Mouse (Mus musculus) CH12.LX (cell line): Measurements from ENCODE around the gene Ccdc146.

Source experiments
- BHLHE40 ChIP-seq: IDR thresholded peaks from 2 replicates; pipeline ENCODE4 v1.6.1; 2011; ENCODE audit warnings: mild to moderate bottlenecking, low read depth, low read length, improper control_type of control experiment
- CTCF ChIP-seq, 2 experiments: IDR thresholded peaks in 1 of 2; conservative IDR thresholded peaks in 1 of 2; 2 replicates each; pipeline ENCODE4 v1.5.1; 2011 to 2012; ENCODE audit warnings: low read depth in 2 of 2, low read length in 2 of 2, improper control_type of control experiment in 1 of 2, inconsistent platforms in 1 of 2, mild to moderate bottlenecking in 1 of 2, moderate library complexity in 1 of 2
- MAX ChIP-seq: IDR thresholded peaks from 2 replicates; pipeline ENCODE4 v1.6.1; 2011; ENCODE audit warnings: low read length, improper control_type of control experiment
- MYC ChIP-seq: IDR thresholded peaks from 2 replicates; pipeline ENCODE4 v1.6.1; 2011; ENCODE audit warnings: low read depth, mild to moderate bottlenecking, improper control_type of control experiment, low read length
- NELFE ChIP-seq: IDR thresholded peaks from 2 replicates; pipeline ENCODE4 v1.6.1; 2011; ENCODE audit warnings: low read depth, low read length, improper control_type of control experiment
- POLR2A ChIP-seq: IDR thresholded peaks from 2 replicates; pipeline ENCODE4 v1.6.1; 2011; ENCODE audit warnings: low read depth, mild to moderate bottlenecking, improper control_type of control experiment, low read length
- UBTF ChIP-seq: IDR thresholded peaks from 2 replicates; pipeline ENCODE4 v1.6.1; 2012; ENCODE audit warnings: low read depth, mild to moderate bottlenecking, inconsistent platforms, low read length, improper control_type of control experiment, moderate library complexity
- USF2 ChIP-seq: conservative IDR thresholded peaks from 2 replicates; pipeline ENCODE4 v1.6.1; 2011; ENCODE audit warnings: low read depth, low read length, improper control_type of control experiment
- ZNF384 ChIP-seq: IDR thresholded peaks from 2 replicates; pipeline ENCODE4 v1.6.1; 2012; ENCODE audit warnings: low read depth, low read length, improper control_type of control experiment, inconsistent platforms

DNA sequence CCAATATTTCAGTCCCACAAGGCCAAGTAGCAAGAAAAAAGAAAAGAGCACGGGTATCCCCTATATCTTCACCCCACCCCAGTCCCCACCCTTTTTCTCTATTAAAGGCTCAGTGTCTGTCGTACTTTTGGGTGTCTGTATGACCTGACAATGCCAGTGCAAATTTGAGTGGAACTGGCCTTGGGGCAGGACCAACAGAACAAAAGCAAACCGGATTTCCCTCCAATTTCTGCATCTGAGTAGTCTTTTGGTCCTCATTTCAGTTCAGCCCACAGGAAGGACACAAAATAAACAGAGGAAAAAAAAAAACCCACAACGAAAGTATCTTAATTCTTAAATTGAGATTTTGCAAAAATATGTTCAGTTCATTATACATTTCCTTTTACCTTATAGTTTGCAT lies 5.9 kb downstream of the Ccdc146 start:
- TF ChIP-seq BHLHE40 (no peak), MAX (no peak), ZNF384 (no peak), UBTF (no peak), NELFE (no peak), CTCF (conservative IDR thresholded peaks at IDR 0.05 in 1 of 2, IDR thresholded peaks at IDR 0.05 in 1 of 2; ENCODE audit: low read depth in 2 of 2, low read length in 2 of 2) (no peak), MYC (no peak), USF2 (no peak), POLR2A (no peak)
